Mouse (Mus musculus) embryo, embryonic 11.5 days (tissue): ENCODE measurements around the gene Pthlh.
"Not testable (repeated sequence)": the region's sequence is repeated elsewhere in the genome, so short reads cannot be mapped to it uniquely, and the experiment has no call there.

Experiments
- DNase-seq: peaks from one replicate; pipeline ENCODE4 v3.0.0-alpha.2; 2012; ENCODE audit warnings: low read depth, low spot score

Pthlh gene

DNA sequence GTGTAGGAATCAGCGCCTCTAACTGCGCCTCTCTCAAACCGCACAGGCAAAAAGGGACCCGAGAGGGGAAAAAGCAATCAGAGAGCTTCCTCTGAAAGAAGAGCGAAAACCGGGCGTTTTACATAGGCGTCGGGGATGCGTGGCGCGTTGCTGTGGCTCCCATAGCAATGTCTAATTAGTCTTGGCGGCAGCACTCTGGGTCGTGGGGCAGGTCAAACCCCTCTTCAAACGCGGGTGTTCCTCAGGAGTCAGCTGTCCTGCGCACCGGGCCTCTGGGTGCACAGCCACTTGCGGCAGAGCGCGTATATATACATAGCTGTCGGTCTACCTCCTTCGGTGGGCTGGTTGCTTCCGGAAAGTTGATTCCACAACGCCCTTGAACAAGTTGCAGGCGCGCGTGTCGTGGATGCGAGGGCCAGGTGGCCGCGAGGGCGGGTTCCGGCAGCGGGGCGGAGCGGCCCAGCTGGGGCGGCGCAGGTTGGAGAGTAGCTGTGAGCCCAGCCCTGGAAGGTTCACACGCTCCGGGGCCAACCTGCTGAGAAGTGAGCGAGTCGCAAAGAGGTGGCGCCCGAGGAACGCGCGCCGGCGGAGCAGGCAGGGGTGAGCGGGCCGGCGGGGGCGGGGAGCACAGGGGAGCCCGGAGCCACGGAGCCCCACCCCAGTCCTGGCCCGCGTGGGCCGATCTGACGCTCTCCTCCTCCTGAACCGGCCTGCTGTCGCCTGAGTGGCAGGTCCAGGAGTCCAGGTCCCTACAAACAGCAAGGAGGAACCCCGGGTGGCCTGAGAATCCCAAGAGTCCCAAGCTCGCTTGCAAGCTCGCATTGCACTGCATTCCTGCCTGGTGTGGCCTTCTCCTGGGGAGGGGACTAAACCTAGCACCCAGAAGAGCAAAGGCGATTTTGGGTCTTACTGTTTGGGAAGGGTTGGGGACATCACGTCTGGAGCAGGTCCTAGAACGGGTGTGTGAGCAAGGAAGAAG, at the start of gene Pthlh:
Pthlh (minus strand) TSS at position 597 of the 979 bp plus-strand sequence.
- DNase-seq, result no peak

DNA sequence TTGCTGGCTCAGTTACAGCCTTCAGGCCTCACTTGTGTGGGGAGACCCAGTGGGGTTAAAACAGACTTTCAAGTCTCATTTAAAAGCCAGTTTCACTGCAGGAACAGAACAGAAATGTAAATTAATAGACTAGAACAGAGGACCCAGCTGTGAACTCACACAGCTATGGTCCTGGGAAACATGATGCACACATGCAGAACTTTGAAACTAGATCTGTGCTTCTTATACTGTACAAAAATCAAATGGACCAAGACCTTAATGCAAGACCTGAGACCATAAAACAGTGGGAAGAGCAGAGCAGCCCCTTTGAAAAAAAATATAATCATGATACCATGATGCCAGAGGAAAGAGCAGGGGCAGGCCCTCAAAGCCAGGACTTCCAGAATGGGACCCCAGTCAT, 49.3 kb upstream of the Pthlh start:
- no peak for DNase-seq

DNA sequence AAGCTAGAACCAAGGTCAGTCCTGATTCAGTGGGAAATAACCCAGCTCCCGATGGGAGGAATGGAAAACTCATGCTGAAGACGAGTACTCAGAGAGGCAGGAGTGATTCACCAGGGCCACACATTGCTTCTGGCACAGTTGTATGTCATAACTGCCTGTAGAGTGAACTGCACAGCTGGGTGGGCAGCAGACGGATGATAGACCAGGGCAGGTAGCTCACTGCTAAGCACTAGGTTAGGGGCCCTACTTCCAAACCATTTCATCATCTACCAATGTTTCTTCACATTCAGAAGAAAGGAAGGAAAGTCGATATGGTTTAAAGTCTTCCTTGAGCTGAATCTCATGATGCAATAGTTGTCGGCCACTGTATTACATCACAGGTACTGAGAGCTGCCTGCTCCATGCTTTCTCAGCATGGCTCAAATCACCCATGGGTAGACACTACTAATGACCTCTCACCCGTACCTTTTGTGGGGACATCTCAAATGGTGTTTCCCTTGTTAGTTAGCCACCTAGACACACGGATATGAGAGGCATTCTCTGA, 46.5 kb upstream of the Pthlh start:
- no peak for DNase-seq

DNA sequence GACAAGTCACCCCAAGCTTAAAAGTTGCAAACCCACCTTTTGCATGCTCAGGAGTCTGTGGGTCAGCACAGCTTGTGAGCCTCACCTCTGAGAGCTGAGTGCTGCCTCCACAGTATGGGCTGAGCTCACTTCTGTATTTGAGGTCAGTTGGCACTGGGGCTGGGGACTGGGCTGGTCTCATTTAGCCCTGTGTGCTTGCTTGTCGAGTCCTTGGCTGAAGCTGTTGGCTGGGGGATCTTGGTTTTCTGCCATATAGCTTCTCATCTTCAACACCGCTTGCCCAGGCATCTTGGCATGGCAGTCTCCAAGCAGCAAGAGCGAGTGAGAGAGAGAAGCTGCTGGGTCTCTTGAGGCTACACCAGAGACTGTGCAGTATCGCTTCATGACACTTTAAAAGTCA, 46.1 kb upstream of the Pthlh start:
- DNase-seq, result no peak

DNA sequence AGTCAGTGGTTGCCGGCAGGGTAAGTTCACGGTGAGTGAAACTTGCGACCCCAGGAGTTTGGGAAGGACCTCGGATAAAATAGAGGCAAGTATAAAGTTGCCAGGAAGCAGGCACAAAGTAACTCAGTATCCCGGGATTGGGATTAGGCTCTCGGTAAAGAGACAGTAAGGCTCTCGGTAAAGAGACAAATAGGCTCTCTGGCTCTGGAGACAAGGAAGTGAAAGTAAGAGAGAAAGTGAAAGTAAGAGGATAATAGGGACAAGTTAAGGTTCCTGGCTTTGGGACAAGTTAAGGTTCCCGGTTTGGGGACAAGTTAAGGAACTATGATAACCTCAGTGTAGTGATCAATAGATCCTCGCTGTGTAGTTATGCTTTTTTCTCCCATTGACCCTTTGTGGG, 40.3 kb upstream of the Pthlh start:
- DNase-seq, result not testable (repeated sequence)

DNA sequence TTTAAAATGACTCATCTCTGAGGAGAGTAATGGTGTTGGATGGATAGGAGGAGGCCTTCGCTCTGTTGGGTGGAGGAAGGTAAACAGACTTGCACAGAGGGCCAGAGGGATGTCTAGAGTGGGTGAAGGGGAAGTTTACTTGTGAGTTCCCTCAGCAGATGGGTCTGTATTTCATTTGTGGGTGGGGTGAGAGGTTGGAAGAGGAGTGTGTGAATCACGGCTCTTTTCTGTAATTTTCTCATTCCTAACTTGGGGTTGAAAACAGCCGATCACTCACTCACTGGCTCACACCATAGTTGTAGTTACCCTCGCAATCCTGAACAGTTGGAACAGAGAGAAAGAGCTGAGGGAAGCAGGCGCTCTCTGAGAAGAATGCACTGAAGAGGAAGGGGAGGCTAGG, 35.6 kb upstream of the Pthlh start:
- DNase-seq, result no peak

DNA sequence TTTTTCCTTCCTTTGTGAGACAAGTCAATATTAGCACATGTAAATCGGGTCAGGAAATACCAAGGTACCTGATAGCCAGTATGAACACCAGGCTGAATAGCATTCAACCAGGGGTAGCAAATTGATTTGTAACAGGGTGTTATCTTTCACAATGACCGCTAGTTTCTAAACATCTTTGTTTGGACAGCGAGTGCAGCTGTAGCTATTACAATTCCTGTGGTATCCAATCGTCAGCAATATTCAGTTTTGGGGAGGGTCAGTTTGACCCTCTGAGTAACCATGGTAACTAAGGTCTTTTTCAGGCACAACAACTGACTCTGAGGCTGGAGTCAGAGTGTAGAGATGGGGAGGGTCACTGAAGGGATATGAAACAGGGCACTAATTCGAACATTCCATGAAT, 15.3 kb upstream of the Pthlh start:
- DNase-seq, result no peak

DNA sequence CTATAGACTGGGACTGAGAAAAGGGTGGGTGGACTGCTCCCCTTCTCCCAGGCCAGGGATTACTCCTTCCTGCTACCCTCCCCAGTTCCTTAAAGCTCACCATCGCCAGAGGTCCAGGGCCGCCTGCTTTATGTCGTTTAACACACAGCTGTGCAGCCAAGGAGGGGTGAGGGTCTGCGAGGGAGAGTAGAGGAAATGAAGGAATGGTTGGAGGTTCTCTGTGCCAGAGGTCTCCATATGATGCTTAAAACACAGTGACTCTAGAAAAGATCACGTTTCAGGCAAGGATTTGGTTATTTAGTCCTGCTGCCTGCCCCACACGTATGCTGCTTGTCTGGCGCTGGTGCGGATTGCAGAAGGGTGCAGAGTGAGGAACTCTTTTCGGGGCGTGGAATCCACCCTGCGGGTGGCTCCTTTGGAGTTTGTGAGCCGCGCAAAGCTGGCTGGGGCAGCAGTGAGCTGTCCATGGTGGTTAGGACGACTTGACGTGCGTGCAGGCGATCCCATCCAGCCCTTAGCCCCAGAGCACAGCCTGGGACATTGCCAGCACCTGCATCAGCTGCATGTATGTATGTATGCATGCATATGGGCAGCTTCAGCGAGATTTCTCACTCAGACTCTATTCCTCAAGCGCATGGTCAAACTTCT, 4.3 kb upstream of the Pthlh start:
- peak; percentile 52 for DNase-seq

DNA sequence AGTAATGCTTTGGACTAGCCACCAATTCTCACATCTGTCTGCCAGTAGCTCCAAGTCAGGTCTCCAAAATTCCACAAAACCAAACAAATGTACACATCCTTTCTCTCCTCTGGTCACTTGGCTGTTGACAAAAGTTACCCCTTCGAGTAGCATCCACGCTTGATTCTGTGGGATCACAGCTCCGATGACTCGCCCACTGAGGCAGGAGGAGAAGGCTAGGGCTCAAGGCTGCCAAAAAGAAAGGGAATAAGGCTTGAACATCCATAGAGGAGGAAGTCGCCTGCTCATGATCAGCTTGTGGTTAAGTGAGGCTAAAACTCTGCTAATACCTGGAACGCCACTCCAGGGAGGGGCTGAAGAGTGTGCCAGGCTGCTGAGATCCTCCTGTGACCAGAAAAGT, 2.5 kb upstream of the Pthlh start:
- DNase-seq, result no peak

DNA sequence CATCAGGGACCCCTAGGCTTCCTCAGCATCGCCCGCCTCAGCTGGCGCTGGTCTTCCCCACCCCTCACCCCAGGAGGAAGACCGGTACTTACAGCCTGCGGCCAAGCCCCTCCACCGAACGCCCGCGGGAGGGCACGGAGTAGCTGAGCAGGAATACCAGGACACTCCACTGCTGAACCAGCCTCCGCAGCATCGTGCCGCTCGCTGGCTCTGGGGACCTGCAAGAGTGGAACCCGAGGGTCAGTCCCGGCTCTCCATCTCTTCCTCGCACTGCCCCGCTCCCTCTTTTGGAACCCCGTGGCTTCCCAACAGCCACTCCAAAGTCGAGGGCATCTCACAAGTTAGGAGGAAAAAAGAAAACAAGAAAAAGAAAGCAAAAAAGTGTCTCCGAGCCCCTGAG, 805 bp downstream of the Pthlh start:
- DNase-seq, result no peak

DNA sequence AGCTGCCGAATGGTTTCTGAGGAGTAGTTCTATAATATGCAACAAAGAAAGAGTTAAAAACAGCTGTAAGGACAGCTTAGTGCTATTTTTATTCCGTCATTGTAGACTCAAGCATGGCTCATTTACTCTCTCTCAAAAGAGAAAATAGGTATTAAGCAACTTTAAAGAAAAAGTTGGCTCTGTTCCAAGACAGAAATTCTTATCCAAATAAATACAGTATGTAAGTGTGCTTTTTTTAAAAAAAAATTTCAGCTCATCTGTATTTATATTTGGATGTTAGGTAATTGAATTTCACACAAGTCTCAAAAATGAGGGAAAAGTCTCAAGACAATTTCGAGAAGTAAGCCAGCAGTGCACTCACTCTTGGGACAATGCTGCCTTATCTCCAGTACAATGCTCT, 2.4 kb downstream of the Pthlh start:
- no peak for DNase-seq

DNA sequence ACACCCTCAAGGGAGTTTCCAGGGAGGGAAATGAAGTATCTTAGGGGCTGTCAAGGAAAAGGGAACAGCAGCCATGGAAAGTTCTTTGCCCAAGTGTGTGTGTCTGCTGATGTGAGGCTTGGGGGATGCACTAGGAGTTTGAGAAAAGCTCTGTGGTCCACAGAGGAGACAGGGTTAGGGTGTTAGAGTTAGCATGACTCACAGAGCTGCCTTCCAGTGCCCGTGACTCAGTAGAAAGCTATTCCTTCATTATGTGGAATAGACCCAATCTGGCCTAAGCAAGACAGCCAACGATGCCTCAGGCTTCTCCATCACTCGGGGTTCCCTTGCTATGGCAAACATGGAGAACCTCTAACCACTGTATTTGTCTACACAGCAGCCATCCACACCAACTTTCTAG, 3.2 kb downstream of the Pthlh start:
- DNase-seq, result no peak

DNA sequence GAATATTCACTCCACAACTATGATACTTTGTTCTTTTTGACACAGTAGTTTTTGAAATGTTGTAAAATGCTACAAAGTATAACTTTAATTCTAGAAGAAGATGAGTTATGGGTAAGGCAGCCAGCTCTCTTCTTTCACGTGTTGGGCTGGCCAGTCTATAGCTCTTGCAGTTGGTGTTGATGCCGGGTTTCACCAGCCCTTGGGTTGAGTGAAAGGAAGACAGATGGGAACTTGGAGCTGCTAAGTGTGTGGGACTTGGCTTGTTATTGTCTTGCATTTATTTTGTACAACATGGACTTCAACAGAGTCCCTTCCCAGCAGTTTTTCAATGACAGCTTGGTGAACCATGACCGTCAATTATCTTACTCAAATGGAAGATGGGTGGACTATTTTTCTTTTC, 16.2 kb downstream of the Pthlh start:
- no peak for DNase-seq

DNA sequence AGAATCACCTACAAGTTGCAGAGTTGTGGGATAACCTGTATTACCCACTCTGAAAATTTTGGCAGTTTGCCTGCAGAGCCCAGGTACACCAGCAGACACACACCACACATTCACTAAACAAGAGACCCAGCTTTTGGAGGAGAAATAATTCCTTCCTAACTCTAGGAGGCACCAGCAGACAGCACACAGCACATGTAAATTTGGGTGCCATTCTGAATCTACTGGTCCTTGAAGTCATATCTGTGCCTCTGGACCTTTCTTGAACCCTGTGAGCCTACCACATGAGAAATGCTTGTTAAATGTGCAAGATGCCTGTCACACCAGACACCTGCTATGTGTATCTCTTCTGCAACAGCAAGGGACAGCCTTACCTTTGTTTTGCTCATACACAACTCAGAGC, 19.7 kb downstream of the Pthlh start:
- no peak for DNase-seq

DNA sequence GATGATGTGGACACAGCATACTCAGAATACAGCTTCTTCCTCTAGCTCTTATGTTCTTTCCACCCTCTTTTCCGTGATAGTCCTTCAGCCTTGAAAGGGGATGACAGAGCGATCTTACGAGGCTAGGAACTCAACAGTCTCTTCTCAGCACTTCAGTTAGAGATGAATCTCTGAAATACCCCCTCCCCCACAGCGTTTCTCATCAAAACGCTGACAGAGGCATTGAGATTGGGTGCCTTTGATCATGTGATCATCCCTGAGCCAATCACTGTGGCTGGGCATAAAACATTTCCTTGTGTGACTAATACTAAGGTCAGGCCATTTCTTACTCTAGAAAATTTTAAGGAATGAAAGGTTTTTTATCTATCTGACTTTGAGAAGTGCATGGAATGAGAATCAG, 20.3 kb downstream of the Pthlh start:
- DNase-seq, result no peak

DNA sequence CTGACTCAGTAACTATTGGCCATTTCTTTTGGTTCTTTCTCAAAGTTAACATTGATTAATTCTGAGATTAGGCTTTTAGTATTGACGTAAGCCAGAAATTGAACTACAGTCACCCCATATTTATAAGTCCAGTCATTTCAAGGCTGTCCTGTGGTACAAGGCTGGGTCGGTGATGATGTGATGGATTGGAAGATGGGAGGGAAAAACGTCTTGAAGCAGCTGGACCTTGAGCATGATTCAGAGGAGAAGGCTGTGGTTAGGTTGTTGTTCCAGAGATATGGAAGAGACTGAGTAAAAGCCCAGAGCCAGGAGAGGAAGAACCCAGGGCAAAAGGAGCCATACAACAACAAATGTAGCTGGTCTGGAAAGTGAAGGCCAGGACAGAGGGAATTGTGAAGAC, 22.4 kb downstream of the Pthlh start:
- no peak for DNase-seq

DNA sequence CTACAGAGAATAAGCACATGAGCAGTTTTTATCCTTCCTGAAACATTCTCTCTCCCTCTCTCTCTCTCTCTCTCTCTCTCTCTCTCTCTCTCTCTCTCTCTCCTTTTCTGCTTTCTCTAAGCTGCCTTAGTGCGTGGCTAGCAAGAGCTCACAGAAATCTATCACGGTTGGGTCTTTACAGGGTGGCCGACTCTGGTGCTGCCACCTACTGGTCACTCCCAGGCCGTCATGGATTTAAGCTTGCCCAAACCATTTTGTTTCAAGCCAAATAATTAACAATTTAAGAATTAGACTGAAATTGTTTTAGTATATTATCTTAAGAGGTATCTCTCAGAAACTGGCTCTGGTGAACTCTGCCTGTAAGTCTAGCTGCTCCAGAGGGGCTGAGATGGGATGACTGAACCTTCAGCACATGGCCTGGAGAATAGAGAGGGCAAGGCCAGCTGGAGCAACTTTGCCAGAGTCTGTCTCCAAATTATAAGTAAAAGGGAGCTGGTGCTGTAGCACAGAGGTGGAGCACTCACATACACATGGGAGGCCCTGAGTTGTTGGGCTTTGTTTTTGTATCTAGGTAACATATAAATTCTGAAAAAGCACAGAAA, 23.7 kb downstream of the Pthlh start:
- peak; percentile 39 for DNase-seq

DNA sequence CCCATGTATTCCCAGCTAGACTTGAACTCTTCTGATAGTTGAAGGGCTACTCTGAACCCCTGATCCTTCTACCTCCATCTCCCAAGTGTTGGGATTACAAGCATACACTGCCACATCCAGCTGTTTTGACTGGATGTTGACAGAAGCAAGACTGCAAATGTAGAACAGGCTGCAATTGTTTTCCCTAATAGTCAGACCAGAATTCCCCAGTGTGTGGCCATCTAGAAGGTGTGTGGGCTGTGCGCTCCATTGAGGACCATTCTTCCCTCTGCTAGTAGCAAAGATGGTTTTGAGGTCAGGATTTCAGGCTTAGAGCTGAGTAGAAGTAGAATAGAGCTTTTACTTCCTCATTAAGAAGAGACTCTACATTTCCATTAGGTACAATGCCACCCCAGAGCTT, 37.3 kb downstream of the Pthlh start:
- DNase-seq, result no peak

DNA sequence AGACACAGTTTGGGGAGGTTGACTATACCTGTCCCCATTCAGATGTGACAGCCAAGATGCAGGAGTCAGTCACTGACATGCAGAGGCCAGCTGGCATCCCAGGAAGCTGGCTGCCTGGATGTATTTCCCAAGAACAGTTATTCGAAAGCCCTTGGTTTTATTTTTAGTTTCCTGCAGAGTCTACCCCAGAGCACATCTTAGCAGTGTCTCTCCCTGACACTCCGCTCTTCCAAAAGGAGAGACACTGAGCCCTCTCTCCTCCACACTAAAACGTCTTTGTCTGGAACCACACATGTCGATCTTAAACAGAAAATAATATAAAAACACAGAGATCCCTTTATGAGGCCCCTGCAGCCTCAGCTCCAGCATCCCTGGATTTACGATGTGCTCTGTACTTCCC, 44.9 kb downstream of the Pthlh start:
- no peak for DNase-seq

DNA sequence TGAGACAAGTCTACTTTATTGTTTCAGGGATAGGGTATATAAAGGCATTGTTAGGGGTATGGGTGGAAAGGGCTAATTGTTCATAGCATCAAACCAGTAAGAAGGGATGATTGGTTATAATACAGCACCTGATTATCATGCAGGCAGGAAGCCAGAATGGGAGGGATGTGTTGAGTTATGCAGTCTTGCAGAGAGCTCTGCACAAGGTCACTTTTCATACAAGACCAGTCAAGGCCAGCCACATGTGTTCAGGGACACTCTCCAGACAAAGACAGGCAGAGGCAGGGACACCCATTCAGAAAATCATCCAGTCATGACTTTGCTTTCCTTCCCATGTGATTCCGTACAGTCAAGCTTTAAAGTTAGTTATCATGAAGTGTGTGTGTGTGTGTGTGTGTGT, 47.8 kb downstream of the Pthlh start:
- no peak for DNase-seq

DNA sequence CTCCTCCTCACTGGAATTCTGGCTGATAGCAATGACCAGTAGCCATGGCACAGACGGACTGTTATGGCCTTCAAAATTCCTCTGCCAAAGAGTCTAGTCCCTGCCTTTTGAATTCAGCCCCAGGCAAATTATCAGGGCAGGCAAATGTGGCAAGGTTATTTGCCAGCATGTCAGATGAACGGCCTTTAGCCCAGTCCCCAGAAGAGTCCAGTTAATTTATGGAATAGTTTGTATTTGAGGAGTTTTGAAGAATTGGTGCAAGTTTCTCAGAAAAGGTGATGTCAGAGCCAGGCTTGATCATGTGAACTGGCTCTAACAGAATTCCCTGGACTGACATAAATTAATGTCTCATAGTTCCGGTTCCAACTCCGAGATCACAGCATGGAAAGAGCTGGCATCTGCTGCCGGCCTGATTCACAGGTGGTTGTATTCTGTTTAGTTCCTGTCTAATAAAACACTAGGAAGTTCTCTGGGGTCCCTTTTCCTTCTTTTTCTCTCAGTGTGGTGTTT, 56.1 kb downstream of the Pthlh start:
- no peak for DNase-seq
